Mouse (Mus musculus): ENCODE data around the gene Kansl1l. TPM values are rescaled to one million over a fixed set of nuclear protein-coding genes. Genes with fewer than 3 reads are reported as not detected.
A peak's percentile ranks its signal among the peaks of the same experiment; 100 is the strongest.

The Kansl1l gene
- total RNA-seq, 1 experiment from 2014 or later = 85.6 TPM

- no peak for ATAC-seq (replicated peaks in 1 of 2; ENCODE audit: insufficient read depth in 1 of 2, low FRiP score in 2 of 2, low TSS enrichment in 1 of 2, low read depth in 1 of 2, poor library complexity in 2 of 2, severe bottlenecking in 2 of 2)
These were observed 12.2 kb upstream of the Kansl1l start for GRCm38 (mm10) chr1:66829400-66830080.

GRCm38 (mm10) chr1:66821966-66822365 is 4.6 kb upstream of the Kansl1l start:
- ATAC-seq (replicated peaks in 1 of 2; ENCODE audit: insufficient read depth in 1 of 2, low FRiP score in 2 of 2, low TSS enrichment in 1 of 2, low read depth in 1 of 2, poor library complexity in 2 of 2, severe bottlenecking in 2 of 2) = no peak

- ATAC-seq (replicated peaks in 1 of 2; ENCODE audit: insufficient read depth in 1 of 2, low FRiP score in 2 of 2, low TSS enrichment in 1 of 2, low read depth in 1 of 2, poor library complexity in 2 of 2, severe bottlenecking in 2 of 2) = no peak
These were observed 2.9 kb upstream of the Kansl1l start for GRCm38 (mm10) chr1:66820241-66820640.

GRCm38 (mm10) chr1:66817865-66818315 is 528 bp upstream of the Kansl1l start:
- peak in 1 of 2 experiments; percentile 3; a peak in 2 of 4 replicates for ATAC-seq (replicated peaks in 1 of 2; ENCODE audit: insufficient read depth in 1 of 2, low FRiP score in 2 of 2, low TSS enrichment in 1 of 2, low read depth in 1 of 2, poor library complexity in 2 of 2, severe bottlenecking in 2 of 2)

DNA sequence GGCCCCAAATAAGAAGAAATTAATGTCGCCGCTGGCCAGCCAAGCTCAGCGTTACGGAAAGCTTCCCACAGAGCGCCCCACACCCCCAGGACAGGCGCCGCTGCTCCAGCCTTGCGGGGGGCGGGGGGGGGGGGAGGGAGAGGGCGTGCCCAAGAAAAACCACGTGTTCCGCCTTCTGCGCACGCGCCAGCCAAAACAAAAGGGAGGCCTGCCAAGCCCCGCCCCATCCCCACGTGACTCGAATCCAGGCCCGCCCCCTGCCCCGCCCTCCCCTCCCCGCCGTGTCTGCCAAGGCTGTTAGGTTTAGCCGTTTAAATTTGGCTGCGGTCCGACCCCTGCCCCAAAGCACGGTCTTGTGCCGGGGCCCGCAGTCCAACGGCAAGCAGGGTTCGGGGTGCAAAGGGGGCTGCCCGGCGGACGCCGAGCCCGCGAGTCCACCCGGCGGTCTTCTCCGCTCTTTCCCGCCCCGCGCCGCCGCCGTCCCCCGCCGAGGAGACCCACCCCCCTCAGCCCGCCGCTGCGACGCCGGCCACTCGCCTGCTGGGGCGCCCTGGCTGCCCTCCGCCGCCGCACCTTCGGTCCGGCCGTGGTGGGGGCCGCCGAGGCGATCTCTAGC is 417 bp downstream of the Kansl1l start:
- peak in 1 of 2 experiments; percentile 26; a peak in 2 of 4 replicates for ATAC-seq (replicated peaks in 1 of 2; ENCODE audit: insufficient read depth in 1 of 2, low FRiP score in 2 of 2, low TSS enrichment in 1 of 2, low read depth in 1 of 2, poor library complexity in 2 of 2, severe bottlenecking in 2 of 2)

- ATAC-seq (replicated peaks in 1 of 2; ENCODE audit: insufficient read depth in 1 of 2, low FRiP score in 2 of 2, low TSS enrichment in 1 of 2, low read depth in 1 of 2, poor library complexity in 2 of 2, severe bottlenecking in 2 of 2) = peak; percentile 74 to 79
These were observed 1.2 kb downstream of the Kansl1l start for GRCm38 (mm10) chr1:66815941-66816777.

DNA sequence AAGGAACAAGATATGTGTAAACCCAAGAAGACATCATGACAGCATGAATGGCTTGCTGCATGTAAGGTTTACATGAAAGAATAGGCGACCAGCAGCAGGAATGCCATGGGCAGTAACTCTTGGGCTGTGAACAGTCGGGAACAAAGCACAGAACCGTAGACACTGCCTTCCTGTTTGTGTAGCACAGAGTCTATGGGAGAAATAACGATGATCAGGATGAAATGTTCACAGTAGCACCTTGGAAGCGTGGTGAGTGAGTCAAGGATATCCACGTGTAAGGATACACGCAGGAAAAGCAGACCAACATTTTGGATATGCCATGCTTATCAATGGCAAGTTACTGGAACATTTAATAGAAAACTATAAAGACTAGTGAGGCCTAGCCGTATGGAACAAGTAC is 2.6 kb downstream of the Kansl1l start:
- ATAC-seq (replicated peaks in 1 of 2; ENCODE audit: insufficient read depth in 1 of 2, low FRiP score in 2 of 2, low TSS enrichment in 1 of 2, low read depth in 1 of 2, poor library complexity in 2 of 2, severe bottlenecking in 2 of 2) = no peak

- ATAC-seq (replicated peaks in 1 of 2; ENCODE audit: insufficient read depth in 1 of 2, low FRiP score in 2 of 2, low TSS enrichment in 1 of 2, low read depth in 1 of 2, poor library complexity in 2 of 2, severe bottlenecking in 2 of 2) = no peak
These were observed 4.2 kb downstream of the Kansl1l start for GRCm38 (mm10) chr1:66813191-66813590.

DNA sequence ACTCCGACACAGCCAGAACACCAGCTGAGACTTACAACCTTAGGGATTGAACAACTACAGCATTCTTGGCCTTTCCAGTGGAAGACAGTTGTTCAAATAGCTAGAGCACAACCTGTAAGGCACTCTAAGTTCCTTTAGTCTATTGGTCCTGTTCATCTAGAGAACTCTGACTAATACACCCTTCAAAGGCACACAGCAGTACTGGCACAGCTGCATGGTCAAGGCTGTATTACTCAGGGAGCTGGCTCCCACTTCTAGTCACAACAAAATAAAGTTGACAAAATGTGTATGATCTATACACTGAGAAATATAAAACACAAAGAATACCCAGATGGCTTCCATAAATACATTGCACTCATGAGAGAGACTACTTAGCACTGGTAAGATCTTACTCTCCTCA is 10.5 kb downstream of the Kansl1l start:
- ATAC-seq (replicated peaks in 1 of 2; ENCODE audit: insufficient read depth in 1 of 2, low FRiP score in 2 of 2, low TSS enrichment in 1 of 2, low read depth in 1 of 2, poor library complexity in 2 of 2, severe bottlenecking in 2 of 2) = no peak

DNA sequence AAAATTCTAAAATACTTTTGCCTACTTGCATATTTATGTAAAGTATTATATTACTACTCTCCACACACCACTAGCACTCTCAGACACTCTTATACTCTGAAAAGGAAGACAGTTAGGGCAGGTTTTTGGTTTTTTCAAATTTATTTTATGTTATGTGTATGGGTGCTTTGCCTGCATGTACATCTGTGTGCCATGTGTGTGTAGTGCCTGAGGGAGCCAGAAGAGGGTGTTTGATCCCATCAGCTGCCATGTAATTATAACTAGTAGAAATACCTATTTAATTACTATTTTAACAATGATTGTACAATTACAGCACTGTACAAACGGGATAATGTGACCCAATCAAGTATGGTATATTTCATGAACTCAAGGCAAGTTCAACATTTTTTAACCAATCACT is 12.0 kb downstream of the Kansl1l start:
- ATAC-seq (replicated peaks in 1 of 2; ENCODE audit: insufficient read depth in 1 of 2, low FRiP score in 2 of 2, low TSS enrichment in 1 of 2, low read depth in 1 of 2, poor library complexity in 2 of 2, severe bottlenecking in 2 of 2) = no peak

DNA sequence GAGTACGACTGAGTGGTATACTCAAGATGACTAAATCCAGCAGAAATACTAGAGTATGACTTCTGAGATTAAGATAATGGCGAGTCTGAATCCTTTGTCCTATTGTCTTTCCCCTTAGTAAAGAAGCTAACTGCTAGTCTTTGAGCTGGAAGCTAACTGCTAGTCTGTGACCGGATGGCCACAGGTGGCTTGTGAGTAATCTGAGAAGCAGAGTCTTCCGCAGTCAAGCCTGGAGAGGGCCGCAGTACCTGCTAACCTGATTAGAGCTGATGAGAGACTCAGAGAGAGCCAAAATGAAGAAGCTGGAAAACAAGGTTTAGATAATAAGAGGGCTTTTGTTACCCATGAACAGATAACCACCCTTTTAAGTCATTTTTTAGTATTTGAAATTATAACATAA is 12.7 kb downstream of the Kansl1l start:
- no peak for ATAC-seq (replicated peaks in 1 of 2; ENCODE audit: insufficient read depth in 1 of 2, low FRiP score in 2 of 2, low TSS enrichment in 1 of 2, low read depth in 1 of 2, poor library complexity in 2 of 2, severe bottlenecking in 2 of 2)

GRCm38 (mm10) chr1:66797962-66798361 is 19.4 kb downstream of the Kansl1l start:
- no peak for ATAC-seq (replicated peaks in 1 of 2; ENCODE audit: insufficient read depth in 1 of 2, low FRiP score in 2 of 2, low TSS enrichment in 1 of 2, low read depth in 1 of 2, poor library complexity in 2 of 2, severe bottlenecking in 2 of 2)

DNA sequence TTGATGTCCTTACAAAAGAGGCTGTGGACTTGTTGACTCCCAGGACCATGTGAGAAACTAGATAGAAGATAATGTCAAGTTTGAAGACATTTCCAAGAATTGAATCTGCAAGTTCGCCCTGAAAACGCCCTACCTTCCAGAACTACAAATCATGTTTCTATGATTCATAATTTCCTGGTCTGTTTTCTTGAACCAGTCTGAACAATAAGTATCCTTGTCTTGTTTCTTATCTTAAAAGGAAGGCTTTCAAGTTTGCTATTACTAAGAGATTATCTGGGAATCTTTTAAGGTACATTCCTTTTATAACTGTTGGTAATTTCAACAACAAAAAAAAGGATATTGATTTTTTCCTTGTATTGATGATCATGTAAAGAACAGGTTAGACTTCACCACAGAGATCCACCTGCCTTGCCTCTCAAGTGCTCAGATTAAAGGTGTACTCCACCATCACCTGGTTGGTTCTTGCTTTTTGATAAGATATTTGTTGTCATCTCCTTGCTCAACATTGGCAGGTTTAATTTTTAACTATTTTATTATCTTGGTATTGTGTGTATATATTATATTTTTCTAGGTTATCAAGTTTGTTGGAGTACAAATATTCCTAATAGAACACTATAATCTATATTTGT is 24.4 kb downstream of the Kansl1l start:
- no peak for ATAC-seq (replicated peaks in 1 of 2; ENCODE audit: insufficient read depth in 1 of 2, low FRiP score in 2 of 2, low TSS enrichment in 1 of 2, low read depth in 1 of 2, poor library complexity in 2 of 2, severe bottlenecking in 2 of 2)

DNA sequence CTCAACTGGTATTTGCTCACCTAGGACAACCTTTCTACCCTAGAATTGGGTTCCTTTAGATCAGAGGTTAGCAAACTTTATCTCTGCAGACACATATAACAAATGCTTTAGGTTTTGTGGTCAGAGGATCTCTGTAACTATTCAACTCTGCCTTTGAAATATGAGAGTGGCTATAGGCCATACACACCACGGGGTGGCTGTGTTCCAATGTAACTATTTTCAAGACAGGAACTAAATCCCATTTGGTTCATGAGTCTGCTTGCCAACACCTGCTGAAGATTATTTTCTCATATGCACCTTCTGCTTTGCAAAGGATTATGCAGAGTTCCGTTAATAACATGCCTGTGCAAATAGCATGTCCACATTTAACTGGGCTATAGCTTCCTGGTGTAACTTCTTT is 35.1 kb downstream of the Kansl1l start:
- no peak for ATAC-seq (replicated peaks in 1 of 2; ENCODE audit: insufficient read depth in 1 of 2, low FRiP score in 2 of 2, low TSS enrichment in 1 of 2, low read depth in 1 of 2, poor library complexity in 2 of 2, severe bottlenecking in 2 of 2)

DNA sequence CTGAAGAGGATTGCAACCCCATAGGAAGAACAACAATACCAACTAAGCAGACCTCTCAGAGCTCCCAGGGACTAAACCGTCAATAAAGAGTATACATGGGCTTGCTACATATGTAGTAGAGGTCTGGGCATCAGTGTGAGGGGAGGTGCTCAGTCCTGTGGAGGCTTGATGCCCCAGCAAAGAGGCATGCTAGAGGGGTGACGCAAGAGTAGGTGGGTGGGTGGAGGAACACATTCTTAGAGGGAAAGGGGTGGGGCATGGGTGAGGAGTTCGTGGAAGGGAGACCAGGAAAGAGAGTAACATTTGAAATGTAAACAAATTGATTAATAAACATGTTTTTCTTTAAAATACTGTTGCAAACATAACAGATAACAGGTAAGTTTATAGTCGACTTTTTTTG is 36.3 kb downstream of the Kansl1l start:
- ATAC-seq (replicated peaks in 1 of 2; ENCODE audit: insufficient read depth in 1 of 2, low FRiP score in 2 of 2, low TSS enrichment in 1 of 2, low read depth in 1 of 2, poor library complexity in 2 of 2, severe bottlenecking in 2 of 2) = no peak

DNA sequence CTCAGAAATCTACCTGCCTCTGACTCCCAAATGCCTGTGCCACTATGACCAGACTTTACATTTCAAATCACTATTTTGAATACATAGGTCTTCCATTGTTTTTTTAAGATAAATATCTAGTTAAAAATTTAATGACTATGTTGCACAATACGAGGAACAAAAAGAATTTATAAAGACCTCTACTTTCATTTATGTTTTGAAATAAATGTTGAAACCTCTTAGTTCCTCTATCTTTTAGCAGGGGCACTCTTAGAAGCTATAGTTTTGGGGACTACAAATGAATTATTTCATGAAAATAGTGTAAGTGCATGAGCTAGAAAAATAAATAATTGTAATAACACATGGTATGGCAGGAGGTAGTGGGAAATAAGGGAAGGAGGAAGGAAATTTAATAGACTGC is 38.6 kb downstream of the Kansl1l start:
- no peak for ATAC-seq (replicated peaks in 1 of 2; ENCODE audit: insufficient read depth in 1 of 2, low FRiP score in 2 of 2, low TSS enrichment in 1 of 2, low read depth in 1 of 2, poor library complexity in 2 of 2, severe bottlenecking in 2 of 2)

DNA sequence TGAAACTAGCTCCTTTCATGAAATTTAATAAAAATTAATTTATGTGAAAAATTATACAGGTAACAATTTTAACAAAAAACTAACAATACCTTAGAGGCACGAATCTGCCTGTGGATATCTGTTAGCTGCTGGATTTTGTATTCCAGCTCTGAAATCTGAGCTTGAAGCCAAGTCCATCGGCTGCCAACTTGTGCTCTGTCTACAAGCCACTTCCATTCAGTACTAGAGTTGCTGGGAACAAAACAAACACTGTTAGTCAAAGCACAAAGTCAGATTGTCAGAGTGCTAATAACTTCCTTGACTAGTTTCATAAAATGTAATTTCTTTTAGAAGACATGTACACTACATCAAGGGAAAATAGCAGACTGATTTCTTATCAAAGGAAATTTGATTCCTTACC is 39.5 kb downstream of the Kansl1l start:
- no peak for ATAC-seq (replicated peaks in 1 of 2; ENCODE audit: insufficient read depth in 1 of 2, low FRiP score in 2 of 2, low TSS enrichment in 1 of 2, low read depth in 1 of 2, poor library complexity in 2 of 2, severe bottlenecking in 2 of 2)

DNA sequence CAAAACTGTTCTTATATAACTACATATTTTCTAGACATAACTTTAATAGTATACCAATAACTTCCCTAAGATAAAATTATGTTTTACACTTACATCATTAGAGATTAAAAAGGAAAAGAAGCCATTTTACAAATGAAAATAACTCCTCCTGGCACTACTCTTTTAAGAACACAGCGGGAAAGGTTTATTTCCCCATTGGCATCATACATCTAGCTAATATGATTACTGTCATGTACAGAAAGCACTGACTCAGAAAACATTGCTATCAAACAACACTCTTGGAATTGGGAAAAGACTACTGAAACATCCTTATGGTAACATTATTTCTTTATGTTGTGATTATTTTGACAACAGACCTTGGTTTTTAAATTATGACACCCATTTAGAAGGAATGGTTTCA is 48.6 kb downstream of the Kansl1l start:
- ATAC-seq (replicated peaks in 1 of 2; ENCODE audit: insufficient read depth in 1 of 2, low FRiP score in 2 of 2, low TSS enrichment in 1 of 2, low read depth in 1 of 2, poor library complexity in 2 of 2, severe bottlenecking in 2 of 2) = no peak

All from hematopoietic stem cell, adult 5-6 weeks (primary cell).